Mouse (Mus musculus): ENCODE measurements around the gene Alkbh5.

DNA sequence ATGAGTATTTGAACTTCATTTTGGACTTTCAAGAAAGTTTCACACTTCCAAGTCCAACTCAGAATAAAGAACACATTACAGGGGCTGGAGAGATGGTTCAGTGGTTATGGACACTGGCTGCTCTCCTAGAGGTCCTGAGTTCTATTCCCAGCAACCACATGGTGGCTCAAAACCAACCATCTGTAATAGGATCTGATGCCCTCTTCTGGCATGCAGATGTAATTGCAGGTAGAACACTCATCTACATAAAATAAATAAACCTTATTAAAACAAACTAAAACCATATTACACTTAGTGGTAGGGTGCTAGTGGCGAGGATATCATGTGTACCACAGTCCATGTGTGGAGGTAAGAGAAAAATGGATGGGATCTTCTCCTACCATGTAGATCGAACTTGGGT is 23.7 kb upstream of the Alkbh5 start:
- TF ChIP-seq CTCF (IDR thresholded peaks at IDR 0.05; ENCODE audit: low read depth, low read length) (peak; percentile 18), POLR2A (IDR thresholded peaks at IDR 0.05; ENCODE audit: insufficient read depth, low read length) (no peak), EP300 (IDR thresholded peaks at IDR 0.05; ENCODE audit: insufficient read depth, low read depth, low read length) (no peak)

Data from ES-Bruce4 (cell line).